Mouse (Mus musculus) forebrain, embryonic 10.5 days (tissue): ENCODE measurements around the gene Tbxa2r. TPM values are rescaled to one million over a fixed set of nuclear protein-coding genes. Genes with fewer than 3 reads are reported as not detected.

ENCODE experiments used
- DNase-seq: peaks from one replicate; pipeline ENCODE4 v3.0.0-alpha.2; 2017; ENCODE audit warnings: low spot score; ENCODE audit errors: extremely low spot score
- H3K27ac ChIP-seq: fragments of 300-500 bp; sonication (generic); 2 replicates; pipeline ENCODE4 v1.5.1; 2016; ENCODE audit warnings: mild to moderate bottlenecking
- H3K27me3 ChIP-seq: fragments of 300-500 bp; sonication (generic); 2 replicates; pipeline ENCODE4 v1.6.1; 2016; ENCODE audit warnings: mild to moderate bottlenecking; ENCODE audit not compliant: poor library complexity, severe bottlenecking
- H3K36me3 ChIP-seq: fragments of 300-500 bp; sonication (generic); replicated peaks from 2 replicates; pipeline ENCODE4 v1.6.1; 2016; ENCODE audit warnings: mild to moderate bottlenecking, moderate library complexity
- H3K4me1 ChIP-seq: fragments of 300-500 bp; sonication (generic); 2 replicates; pipeline ENCODE4 v1.6.1; 2016
- H3K4me3 ChIP-seq: fragments of 300-500 bp; sonication (generic); 2 replicates; pipeline ENCODE4 v1.5.1; 2016; ENCODE audit warnings: mild to moderate bottlenecking, moderate library complexity
- H3K9me3 ChIP-seq: fragments of 300-500 bp; sonication (generic); 2 replicates; pipeline ENCODE4 v1.6.1; 2016; ENCODE audit warnings: mild to moderate bottlenecking, moderate library complexity
- WGBS: fragments of 180-500 bp; shearing (Covaris S2); methylation state at CpG from one replicate; pipeline ENCODE4 v1.1.7; 2016; 5-methylcytosine and 5-hydroxymethylcytosine counted together
- polyA plus RNA-seq: library from polyadenylated mRNA; unstranded; fragments of >200 nt; fragmentation: Nextera tagmentation; extraction: Ambion mirVana; gene quantifications from 2 replicates; pipeline ENCODE4 v1.2.1, GENCODE M21; 2016

The Tbxa2r gene
- polyA plus RNA-seq, 1 experiment from 2014 or later = 2.4 TPM

- peaks cover 58% of the 10 kb centered on the region for H3K4me1 ChIP-seq
Measured at GRCm38 (mm10) chr10:81317273-81317672, 11.3 kb upstream of the Tbxa2r start.

GRCm38 (mm10) chr10:81318589-81319329, 9.8 kb upstream of the Tbxa2r start:
- peaks cover 64% of the 10 kb centered on the region for H3K4me1 ChIP-seq
- H3K9me3 ChIP-seq = no peaks in the 10 kb centered on the region
- H3K27ac ChIP-seq = peak overlapping the region; percentile 97
- H3K4me3 ChIP-seq = peak overlapping the region; percentile 96
- 92% methylated on average over 13 of the region's 13 CpGs for WGBS
- no peak for DNase-seq
- H3K36me3 ChIP-seq = peaks cover 68% of the 10 kb centered on the region
- H3K27me3 ChIP-seq = 0 out of 2 replicates have a peak, but pooled peaks cover 8% of the 10 kb centered on the region

More at GRCm38 (mm10) chr10:81317273-81317672, 11.3 kb upstream of the Tbxa2r start:
- Histone ChIP-seq H3K36me3 (peaks cover 68% of the 10 kb centered on the region), H3K9me3 (no peaks in the 10 kb centered on the region), H3K27me3 (0 out of 2 replicates have a peak, but pooled peaks cover 8% of the 10 kb centered on the region), H3K4me3 (peak overlapping the region; percentile 33), H3K27ac (peak overlapping the region; percentile 73)
- WGBS = 9% methylated on average over 20 of the region's 20 CpGs
- DNase-seq = no peak

GRCm38 (mm10) chr10:81319330-81319699, 9.2 kb upstream of the Tbxa2r start:
- H3K36me3 ChIP-seq = peaks cover 68% of the 10 kb centered on the region

GRCm38 (mm10) chr10:81319741-81320549, 8.6 kb upstream of the Tbxa2r start:
- H3K4me3 ChIP-seq = peak overlapping the region; percentile 96
- 3% methylated on average over 38 of the region's 38 CpGs for WGBS
- H3K27me3 ChIP-seq = 0 out of 2 replicates have a peak, but pooled peaks cover 8% of the 10 kb centered on the region
- peaks cover 68% of the 10 kb centered on the region for H3K36me3 ChIP-seq
- no peaks in the 10 kb centered on the region for H3K9me3 ChIP-seq
- peaks cover 65% of the 10 kb centered on the region for H3K4me1 ChIP-seq
- H3K27ac ChIP-seq = peak overlapping the region; percentile 97
- DNase-seq = peak; percentile 98

More at GRCm38 (mm10) chr10:81319330-81319699, 9.2 kb upstream of the Tbxa2r start:
- H3K27ac ChIP-seq = peak overlapping the region; percentile 97
- no peaks in the 10 kb centered on the region for H3K9me3 ChIP-seq
- H3K4me1 ChIP-seq = peaks cover 65% of the 10 kb centered on the region
- H3K4me3 ChIP-seq = peak overlapping the region; percentile 96
- 46% methylated on average over 8 of the region's 8 CpGs for WGBS
- DNase-seq = no peak
- 0 out of 2 replicates have a peak, but pooled peaks cover 8% of the 10 kb centered on the region for H3K27me3 ChIP-seq

GRCm38 (mm10) chr10:81320550-81321347, 7.8 kb upstream of the Tbxa2r start, which contains the start of gene Cactin:
Cactin (plus strand) TSS chr10:81321103.
- WGBS = 0% methylated on average over 68 of the region's 68 CpGs

GRCm38 (mm10) chr10:81321436-81321835, 7.1 kb upstream of the Tbxa2r start:
- Histone ChIP-seq H3K4me3 (peak overlapping the region; percentile 96), H3K27ac (peak overlapping the region; percentile 97), H3K27me3 (0 out of 2 replicates have a peak, but pooled peaks cover 8% of the 10 kb centered on the region), H3K36me3 (peaks cover 68% of the 10 kb centered on the region), H3K9me3 (no peaks in the 10 kb centered on the region), H3K4me1 (peaks cover 52% of the 10 kb centered on the region)
- no peak for DNase-seq
- 4% methylated on average over 20 of the region's 20 CpGs for WGBS

More at GRCm38 (mm10) chr10:81320550-81321347, 7.8 kb upstream of the Tbxa2r start, which contains the start of gene Cactin:
- Histone ChIP-seq H3K4me3 (peak within 1 kb of the TSS; percentile 96), H3K9me3 (no peaks in the 10 kb centered on the region), H3K27me3 (0 out of 2 replicates have a peak, but pooled peaks cover 8% of the 10 kb centered on the region), H3K4me1 (peaks cover 59% of the 10 kb centered on the region), H3K36me3 (peaks cover 68% of the 10 kb centered on the region), H3K27ac (peak within 1 kb of the TSS; percentile 97)
- DNase-seq = peak; percentile 100

GRCm38 (mm10) chr10:81322444-81322843, 6.1 kb upstream of the Tbxa2r start:
- Histone ChIP-seq H3K27me3 (0 out of 2 replicates have a peak, but pooled peaks cover 3% of the 10 kb centered on the region), H3K4me3 (peak overlapping the region; percentile 96), H3K36me3 (peaks cover 69% of the 10 kb centered on the region), H3K9me3 (no peaks in the 10 kb centered on the region), H3K4me1 (peaks cover 42% of the 10 kb centered on the region), H3K27ac (no peak overlapping the region)
- no peak for DNase-seq
- WGBS = 95% methylated on average over 27 of the region's 27 CpGs

- no peak overlapping the region for H3K27ac ChIP-seq
- WGBS = 94% methylated on average over 23 of the region's 23 CpGs
- H3K36me3 ChIP-seq = peaks cover 68% of the 10 kb centered on the region
- no peaks in the 10 kb centered on the region for H3K27me3 ChIP-seq
- H3K9me3 ChIP-seq = no peaks in the 10 kb centered on the region
- peaks cover 41% of the 10 kb centered on the region for H3K4me1 ChIP-seq
- peak overlapping the region; percentile 96 for H3K4me3 ChIP-seq
- DNase-seq = no peak
Measured at GRCm38 (mm10) chr10:81323141-81323775, 5.3 kb upstream of the Tbxa2r start.

- Histone ChIP-seq H3K27ac (no peak overlapping the region), H3K36me3 (peaks cover 67% of the 10 kb centered on the region), H3K27me3 (no peaks in the 10 kb centered on the region), H3K4me1 (peaks cover 41% of the 10 kb centered on the region), H3K4me3 (peak overlapping the region; percentile 18), H3K9me3 (no peaks in the 10 kb centered on the region)
- DNase-seq = no peak
- WGBS = 94% methylated on average over 18 of the region's 18 CpGs
Measured at GRCm38 (mm10) chr10:81323791-81324530, 4.6 kb upstream of the Tbxa2r start.

- 98% methylated on average over 21 of the region's 21 CpGs for WGBS
- no peak for DNase-seq
- peaks cover 67% of the 10 kb centered on the region for H3K36me3 ChIP-seq
- H3K9me3 ChIP-seq = no peaks in the 10 kb centered on the region
- no peak overlapping the region for H3K4me3 ChIP-seq
- peaks cover 5% of the 10 kb centered on the region for H3K27me3 ChIP-seq
- H3K4me1 ChIP-seq = peaks cover 42% of the 10 kb centered on the region
- H3K27ac ChIP-seq = no peak overlapping the region
Measured at GRCm38 (mm10) chr10:81325176-81325575, 3.4 kb upstream of the Tbxa2r start.

GRCm38 (mm10) chr10:81325781-81326180, 2.8 kb upstream of the Tbxa2r start:
- WGBS = 96% methylated on average over 18 of the region's 18 CpGs
- Histone ChIP-seq H3K36me3 (peaks cover 67% of the 10 kb centered on the region), H3K4me1 (peaks cover 42% of the 10 kb centered on the region)

More at GRCm38 (mm10) chr10:81325781-81326180, 2.8 kb upstream of the Tbxa2r start:
- Histone ChIP-seq H3K27me3 (peaks cover 12% of the 10 kb centered on the region), H3K9me3 (no peaks in the 10 kb centered on the region), H3K4me3 (no peak overlapping the region), H3K27ac (0 out of 2 replicates have a peak overlapping the region, but pooled peaks have one; percentile 5)
- no peak for DNase-seq
